Mouse (Mus musculus) spleen, postnatal 10 days (tissue): ENCODE measurements around the gene Snx29.

Experiments
- DNase-seq, 2 experiments: peaks; one replicate each; pipeline ENCODE4 v3.0.0; 2021 to 2022; ENCODE audit warnings: low spot score in 2 of 2

Snx29 gene

DNA sequence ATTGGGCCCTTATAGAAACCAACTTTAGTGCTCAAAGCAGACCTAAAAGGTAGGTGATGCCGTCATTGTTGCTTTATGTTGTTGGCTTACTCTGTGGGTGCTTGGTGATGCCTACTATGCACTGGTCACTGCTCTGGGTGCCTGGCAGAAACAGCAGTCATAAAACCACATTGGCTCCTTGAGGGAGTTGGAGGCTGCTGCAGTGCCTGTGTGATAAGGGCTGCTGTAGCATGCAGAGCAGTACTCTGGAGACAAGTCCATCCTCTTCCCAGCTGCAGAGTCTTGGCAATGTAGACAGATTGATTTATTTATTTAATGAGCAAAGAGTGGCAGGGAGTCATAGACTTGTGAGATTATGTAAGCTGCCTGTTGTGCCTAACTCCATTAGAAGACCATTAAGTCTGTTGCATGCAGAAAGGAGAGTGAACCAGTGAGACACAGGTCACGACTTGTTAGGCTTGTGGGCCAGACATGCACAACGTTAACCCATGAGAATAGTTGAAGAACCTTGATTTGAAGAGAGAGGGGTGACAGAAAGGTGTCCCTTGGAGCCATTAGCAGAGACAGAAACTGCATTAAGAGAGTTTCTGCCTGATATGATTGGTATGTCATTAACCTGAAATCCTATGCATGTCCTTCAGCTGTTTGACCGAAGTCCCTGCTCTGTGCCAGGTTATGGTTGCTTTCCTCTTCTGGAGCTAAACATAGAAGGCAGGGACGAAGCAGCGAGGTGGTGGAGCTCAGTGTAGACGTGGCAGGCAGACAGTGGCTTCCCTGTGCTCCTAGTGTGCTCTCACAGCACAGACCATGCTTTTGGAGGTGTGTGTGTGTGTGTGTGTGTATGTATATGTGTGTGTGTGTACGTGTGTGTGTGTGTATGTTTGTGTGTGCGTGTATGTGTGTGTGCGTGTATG, 267.3 kb downstream of the Snx29 start:
- DNase-seq = no peak

DNA sequence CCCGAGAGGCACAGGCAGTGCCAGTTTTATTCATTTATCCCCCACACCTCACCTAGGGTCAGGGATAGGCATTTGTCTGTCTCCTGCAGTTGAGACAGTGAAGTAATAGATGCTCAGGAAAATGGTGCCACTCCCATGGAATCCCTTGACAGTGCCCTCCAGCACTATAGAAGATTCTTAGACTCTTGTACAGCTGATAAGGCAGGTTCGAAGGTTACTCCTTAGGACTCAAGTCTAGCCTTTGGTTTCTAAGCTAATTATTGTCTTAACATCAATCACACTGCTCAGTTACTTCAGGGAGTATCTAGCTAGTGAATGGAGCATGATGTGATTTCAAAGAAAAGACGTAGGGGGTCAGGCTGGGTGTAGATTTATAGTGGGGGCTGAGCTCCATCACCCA, 273.9 kb downstream of the Snx29 start:
- no peak for DNase-seq

DNA sequence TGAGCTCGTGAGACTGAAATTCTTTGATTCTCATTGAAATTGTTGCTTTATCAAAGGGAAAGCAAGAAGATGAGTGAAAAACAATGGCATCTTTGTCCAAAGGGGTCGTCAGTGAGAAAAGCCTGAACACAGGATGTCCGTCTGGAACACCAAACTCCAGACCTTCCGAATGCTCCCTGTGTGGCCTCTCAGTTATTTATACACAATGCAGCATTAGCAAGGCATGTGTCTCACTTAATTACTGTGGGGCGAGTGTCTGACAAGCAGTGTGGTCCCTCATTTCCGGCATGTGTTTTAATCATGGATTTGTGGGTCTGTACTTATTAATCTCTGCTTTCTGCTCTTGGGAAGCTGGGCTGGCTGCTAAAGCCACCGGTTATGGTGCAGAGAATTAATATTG, 275.1 kb downstream of the Snx29 start:
- DNase-seq = no peak

DNA sequence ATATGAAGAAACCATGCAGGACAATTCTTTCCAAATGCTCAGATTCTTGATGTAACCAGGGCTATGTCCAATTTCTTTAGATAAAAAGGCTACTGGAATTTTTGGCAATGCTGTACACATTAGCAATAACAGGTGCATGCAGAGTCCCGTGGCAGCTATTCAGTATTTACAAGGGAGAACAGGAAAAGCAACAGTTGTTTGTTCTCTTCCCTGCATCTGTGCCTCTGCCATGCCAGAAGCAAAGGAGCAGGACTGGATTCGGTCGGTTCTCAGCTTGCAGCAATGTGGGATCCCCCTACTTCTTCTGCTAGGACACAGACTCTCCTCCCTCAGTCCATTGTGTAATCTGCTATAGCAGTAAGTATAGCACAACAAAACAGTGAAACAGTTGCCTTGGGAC, 276.8 kb downstream of the Snx29 start:
- no peak for DNase-seq

DNA sequence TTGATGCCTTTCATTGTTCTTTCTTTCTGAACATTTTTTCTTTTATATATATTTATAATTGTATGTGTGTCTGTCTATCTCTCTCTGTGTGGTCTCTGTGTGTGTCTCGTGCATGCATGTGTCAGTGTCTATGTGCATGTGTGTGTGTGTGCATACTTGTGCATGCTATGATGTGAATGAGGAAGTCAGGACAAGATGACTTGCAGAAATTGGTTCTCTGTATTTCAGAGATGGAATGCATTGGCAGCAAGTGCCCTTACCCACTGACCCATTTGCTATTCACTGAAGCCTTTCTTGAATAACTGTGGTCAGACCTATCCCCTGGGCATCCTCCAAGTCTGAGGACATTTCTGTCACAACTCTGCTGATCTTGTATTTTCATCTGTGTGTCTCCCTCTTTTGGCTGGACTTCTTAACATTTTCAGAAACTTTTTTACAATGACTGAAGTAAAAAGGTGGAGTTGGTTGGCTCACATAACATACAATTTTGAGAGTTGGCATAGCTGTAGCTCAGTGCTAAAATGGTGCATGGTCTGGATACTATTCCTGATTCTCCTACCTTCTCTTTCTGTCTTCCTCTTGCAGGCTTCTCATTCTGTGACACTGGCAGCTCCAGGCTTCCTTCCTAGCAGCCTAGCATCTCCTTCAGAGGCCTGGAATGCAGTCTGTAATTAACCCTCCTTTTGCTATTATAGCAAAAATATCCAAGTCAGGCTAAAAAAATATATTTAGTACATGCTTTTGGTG, 278.8 kb downstream of the Snx29 start:
- no peak for DNase-seq

DNA sequence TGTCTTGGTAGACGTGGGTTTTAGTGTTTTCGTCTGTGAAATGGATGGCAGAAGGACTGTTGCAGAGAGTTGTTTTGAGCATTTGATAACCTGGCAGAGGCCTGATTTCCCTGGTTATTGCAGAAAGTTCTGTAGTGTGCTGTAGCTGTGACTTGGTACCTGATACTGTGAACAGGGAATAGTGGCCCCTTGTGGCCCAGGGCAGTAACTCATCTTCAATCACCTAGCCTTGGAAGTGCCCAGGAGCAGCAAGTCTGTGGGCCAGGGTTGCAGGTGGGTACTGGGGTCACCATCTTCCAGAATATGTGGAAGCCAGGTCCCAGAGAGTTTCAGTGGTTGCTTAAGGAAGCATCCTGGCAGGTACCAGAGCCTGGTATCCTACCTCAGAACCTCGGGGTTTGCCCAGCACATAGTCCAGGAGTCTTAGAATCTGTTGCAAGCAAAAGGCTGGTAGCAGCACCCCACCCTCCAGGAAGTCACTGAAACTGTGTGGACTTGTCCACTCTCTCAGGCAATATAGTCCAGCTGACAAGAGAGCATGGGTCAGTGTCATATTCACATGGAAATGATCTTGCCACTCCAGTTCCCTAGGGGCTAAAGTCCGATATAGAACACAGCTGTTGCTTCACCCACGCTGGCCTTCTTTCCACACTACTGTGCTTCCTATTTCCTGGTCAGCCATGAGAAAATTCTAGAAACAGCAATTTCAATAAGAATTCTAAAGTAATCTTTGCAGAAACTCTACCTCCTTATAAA, 281.1 kb downstream of the Snx29 start:
- peak in 1 of 2 experiments; percentile 56 for DNase-seq

DNA sequence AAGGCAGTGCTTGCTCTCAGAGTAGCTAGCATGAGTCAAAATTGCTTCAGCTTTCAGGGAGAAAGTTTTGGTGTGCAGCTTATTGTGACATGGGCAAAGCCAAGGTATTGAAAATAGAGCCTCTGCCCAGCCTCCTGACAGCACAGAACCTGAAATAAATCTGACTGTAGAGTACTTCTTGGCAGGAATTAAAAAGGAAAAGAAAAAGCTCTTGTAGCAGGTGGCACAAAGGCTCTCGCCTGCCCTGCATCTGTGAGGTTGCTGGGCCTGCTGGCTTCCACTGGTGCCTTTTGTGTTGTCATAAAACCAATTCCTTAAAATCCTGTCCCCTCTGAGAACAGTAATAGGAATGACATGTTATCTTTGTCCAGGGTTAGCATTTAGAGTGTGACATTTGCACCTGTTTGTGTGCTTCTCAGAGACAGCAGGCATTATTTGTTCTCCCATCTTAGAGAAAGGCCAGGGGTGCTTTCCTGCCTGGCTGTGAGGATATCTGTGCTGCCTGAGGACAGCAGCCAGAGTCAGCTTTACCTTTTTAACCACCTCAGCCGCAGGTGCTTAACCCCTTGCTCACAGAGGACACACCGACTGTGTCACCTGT, 289.9 kb downstream of the Snx29 start:
- no peak for DNase-seq

DNA sequence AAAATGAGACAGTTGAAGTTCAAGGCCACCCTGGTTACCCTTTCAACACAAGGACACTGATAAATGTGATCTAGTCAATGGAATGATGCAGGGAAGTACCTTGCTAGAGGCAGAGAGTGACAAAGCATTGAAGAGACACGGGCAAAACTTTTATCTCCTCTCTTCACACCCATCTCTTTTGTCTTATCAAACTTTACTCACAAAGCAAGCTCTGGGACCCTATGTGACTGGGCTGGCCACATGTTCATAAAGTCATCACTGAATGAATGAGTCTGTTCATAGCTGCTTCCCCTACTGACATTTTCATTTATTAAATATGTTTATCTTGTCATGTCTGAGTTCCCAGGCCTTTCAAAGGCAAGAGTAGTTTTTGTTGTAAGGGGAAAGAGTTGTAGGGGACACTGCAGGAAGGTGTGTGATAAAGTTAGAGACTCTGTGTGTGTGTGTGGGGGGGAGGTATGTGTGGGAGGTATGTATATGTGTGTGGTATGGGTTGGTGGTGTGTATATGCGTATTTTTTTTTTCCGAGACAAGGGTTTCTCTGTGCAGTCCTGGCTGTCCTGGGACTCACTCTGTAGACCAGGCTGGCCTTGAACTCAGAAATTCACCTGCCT, 291.8 kb downstream of the Snx29 start:
- no peak for DNase-seq

DNA sequence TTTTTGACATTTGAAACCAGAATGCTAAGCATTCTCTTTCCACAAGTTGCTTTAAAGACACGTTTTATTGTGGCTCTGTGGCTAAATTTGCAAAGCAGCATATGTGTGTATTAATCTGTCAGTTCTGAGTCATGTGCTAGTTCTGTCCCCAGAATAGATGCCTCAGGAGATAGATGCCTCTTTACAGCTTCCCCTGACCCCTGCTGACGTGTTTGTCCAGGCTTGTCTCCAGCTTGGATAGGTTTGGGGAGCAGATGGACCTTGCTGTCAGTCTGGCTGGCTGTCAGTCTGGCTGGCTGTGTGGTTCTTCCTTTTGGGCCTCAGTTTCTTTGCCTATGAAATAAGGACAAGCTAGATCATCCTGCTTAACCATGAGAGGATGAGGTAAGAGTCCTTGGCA, 292.9 kb downstream of the Snx29 start:
- DNase-seq = no peak

DNA sequence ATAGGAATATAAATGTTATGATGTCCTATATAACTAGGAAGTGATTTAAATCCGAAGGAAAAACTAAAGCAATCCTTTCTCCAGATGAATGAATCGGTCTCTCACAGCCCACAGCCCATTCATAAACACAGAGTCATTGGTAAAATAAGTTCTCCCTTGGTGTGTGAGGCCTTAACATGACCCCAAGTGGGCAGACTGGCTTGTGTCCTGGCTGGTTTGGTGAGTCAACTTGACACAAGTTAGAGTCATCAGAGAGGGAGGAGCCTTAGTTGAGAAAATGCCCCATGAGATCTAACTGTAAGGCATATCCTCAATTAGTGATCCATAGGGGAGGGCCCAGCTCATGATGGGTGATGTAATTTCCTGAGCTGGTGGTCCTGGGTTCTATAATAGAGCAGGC, 297.2 kb downstream of the Snx29 start:
- DNase-seq = no peak

DNA sequence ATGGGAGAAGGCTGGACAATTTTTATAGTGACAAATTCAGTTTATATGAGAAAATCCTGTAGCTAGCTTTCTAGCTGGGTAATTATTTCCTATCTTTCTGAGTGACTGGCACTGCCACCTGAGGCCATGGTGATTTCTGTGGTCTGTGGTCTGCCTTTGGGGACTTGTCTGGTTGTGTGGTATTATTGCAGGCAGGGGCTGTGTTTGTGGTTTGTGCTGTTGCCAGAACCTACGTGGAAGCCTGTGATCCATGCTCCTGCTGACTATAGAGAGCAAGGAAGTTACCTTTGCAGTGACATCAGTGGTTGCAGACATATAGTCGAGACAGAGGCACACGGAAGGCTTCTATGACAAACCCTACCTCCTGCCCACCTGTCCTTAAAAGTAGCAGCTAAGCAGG, 298.3 kb downstream of the Snx29 start:
- no peak for DNase-seq

DNA sequence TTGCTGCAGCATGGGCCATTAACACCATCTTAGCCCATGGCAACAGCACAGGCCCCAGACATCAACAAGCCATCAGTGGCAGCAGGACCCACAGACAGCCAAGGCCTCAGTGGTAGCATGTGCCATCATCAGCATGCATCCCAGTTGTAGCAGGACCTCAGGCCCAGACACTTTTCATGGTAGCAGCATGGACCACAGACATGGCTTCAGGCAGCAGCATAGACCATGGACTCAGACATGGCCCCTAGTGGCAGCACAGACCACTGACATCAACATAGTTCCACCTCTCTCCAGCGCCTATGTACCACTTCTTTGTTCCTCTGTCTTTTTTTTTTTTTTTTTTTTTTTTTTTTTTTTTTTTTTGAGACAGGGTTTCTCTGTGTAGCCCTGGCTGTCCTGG, 299.0 kb downstream of the Snx29 start:
- no peak for DNase-seq

DNA sequence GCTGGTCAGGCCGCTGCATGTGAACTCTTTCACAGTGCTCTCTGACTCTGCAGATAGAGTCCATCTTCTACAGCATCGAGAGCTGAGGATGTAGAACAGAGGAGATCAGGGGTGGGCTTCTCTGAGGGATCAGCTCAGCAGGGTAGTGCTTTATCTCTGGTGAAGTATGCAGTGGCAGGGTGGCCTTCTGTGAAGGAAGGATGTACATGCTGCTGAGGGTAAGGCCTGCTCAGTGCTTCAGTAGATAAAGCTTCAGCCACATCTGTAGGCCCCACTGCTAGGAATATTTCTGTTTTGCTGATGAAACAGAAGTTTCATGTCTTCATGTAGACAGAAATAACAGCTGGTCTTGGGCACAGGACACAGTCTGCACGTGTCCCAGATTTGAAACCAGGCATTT, 300.3 kb downstream of the Snx29 start:
- no peak for DNase-seq

DNA sequence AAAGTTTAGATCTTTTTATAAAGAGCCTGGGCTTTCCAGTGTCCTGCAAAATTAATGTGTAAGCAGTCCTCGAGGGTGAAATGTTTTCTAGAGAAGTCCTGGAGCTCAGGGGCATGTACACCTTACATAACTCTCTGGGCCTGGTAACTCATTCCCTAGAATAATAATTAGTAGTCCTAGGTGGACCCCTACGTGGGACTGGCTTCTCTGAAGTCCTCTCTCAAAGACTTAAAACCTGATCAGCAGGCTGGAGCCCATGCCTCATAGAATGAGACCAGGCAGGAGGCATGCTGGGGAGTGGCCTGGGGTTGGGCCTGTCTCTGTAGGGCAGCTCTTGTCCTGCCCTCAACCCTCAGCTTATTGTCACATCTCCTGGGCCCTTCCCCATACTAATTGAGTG, 301.4 kb downstream of the Snx29 start:
- no peak for DNase-seq

DNA sequence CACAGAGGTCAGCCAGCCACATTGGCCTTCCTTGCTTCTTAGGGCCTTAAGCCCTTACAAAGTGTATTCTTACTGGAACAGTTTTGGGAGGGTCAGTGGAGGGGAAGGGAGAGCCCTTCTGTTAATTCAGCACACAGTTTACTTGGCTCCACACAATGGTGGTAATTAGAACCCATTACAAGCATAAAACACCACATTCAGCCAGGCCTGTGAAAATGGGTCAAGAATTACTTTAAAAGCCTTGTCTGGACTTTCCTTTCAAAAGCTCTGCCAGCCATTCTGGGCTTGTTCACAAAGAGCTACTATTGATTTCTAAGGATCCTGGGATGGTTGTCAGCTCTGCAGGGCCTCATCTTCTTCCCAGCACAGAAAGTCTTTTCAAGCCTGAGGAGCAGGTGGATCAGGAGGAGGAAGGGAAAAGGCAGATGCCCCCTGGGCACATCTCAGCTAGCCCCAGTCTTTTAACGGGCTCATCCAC, 303.3 kb downstream of the Snx29 start:
- DNase-seq = no peak

DNA sequence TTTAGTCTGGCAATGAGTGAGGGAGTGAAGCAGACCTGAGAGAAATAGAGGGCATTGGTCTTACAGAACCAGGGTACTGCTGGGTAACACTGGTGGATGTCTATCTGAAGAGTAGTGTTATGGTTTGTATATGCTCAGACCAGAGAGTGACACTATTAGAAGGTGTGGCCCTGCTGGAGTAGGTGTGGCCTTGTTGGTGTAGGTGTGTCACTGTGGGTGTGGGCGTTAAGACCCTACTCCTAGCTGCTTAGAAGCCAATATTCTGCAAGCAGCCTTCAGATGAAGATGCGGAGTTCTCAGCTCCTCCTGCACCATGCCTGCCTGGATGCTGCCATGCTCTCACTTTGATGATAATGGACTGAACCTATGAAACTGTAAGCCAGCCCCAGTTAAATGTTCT, 303.9 kb downstream of the Snx29 start:
- no peak for DNase-seq

DNA sequence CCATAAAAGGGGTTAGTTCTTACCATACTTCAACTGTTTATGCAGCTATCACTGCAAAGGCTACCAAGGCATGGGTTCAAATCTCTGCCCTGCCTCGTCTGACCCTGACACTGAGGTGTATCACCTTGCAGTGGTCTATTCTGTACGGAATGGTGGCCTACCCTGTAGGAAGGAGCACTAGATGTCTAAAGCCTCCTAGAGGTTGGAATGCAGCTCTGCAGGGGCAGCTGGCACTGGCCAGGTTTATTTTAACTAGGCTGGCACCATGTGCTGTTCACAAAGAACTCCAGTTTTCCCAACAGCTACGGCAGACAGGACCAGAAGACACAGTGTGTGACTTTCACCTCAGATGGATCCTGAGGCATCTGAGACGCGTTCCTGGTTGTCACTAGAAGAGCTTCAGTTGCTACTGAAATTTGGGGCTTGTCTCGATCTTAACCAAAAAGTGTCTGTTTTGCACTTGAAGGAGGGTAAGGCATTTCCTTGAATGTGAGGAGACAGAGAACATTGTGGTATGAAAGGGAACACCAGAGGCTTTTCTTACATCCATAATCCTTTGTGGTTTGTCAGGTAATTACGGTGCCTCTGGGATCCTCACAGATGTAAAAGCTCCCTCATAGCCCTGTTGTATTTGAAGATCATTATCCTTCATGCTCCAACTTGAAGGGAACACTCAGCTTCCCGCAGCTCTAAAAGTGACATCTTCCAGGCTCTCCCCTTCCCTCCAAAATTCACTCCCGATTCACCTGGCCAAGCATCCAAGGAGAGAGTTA, 305.3 kb downstream of the Snx29 start:
- DNase-seq = no peak

DNA sequence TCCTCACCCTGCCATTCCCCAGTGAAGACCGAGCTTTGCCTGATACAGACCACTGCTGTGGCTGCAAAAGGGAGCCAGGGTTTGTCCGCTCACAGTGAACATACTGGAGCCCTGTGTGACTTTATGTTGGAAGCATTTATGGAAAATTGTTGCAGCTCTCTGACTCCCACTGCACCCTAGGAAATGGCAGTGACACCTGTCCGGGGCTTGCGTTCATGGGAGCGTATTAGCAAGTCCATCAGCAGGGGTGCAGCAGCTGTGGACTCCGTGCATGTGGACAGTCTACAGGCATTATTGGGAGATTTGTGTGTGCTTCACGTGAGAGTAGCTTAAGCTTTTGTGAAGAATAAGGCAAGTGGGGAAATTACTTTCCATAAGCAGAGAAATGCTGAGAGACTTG, 307.0 kb downstream of the Snx29 start:
- no peak for DNase-seq

DNA sequence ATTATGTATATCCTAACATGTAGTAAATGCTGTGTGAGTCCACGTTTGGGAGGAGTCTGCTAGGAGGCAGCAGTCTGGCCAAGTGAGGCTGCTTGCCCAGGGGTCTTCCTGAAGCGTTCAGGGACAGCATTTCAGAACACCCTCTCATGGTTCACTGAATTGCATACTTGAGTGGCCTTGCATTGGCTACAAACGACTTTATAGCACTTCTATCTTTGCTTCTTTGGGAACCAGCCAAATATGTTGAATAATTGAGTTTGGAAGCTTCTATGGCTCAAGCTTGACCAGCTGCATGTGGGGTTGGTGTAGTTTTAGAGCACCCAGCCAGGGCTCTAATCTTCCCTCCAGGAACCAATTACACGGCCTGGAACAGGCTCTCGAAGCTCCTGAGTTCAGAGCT, 307.8 kb downstream of the Snx29 start:
- no peak for DNase-seq

DNA sequence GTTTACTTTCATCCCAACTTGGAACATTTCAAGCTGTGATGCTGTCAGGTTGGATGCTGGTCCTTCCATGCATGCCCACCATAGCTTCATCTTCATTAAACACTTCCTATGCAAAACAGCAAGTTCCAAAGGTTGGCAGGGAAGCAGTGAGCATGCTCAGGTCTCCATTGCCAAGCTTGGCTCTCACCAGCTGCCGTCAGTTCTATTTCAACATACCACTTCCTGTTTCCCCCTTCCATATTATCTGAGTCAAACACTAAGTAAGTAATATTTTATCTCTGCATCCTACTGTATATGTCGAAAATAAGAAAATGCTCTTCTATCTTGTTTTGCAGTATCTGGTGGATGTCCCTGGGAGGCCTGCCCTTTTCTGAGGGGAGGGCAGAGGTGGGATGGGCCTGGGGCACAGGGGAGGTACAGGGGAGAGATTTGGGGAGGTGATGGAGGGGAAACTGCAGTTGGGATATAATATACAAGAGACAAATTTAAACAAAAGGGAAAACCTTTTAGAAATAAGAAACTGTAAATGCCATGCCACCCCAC, 309.6 kb downstream of the Snx29 start:
- no peak for DNase-seq
